Mouse (Mus musculus): ENCODE measurements at regions not wholly inside any gene's neighbourhood (a gene's known extent, or its start where the extent isn't known, plus 50 kb on each side); places are given as distances from the start of the nearest gene placed in this dataset.
"Not testable (repeated sequence)": the region's sequence is repeated elsewhere in the genome, so short reads cannot be mapped to it uniquely, and the experiment has no call there.

- DNase-seq (ENCODE audit: low read depth): no peak
Observed at GRCm38 (mm10) chr14:83861736-83862135, 581.6 kb upstream of the Pcdh17 start.

GRCm38 (mm10) chr14:83862653-83863052, 580.7 kb upstream of the Pcdh17 start:
- no peak for DNase-seq (ENCODE audit: low read depth)

GRCm38 (mm10) chr14:83886393-83886792, 557.0 kb upstream of the Pcdh17 start:
- no peak for DNase-seq (ENCODE audit: low read depth)

- not testable (repeated sequence) for DNase-seq (ENCODE audit: low read depth)
Observed at GRCm38 (mm10) chr14:83900711-83901110, 542.7 kb upstream of the Pcdh17 start.

GRCm38 (mm10) chr14:83943101-83943500, 500.3 kb upstream of the Pcdh17 start:
- DNase-seq (ENCODE audit: low read depth): no peak

- peak; percentile 60 for DNase-seq (ENCODE audit: low read depth)
Observed at GRCm38 (mm10) chr14:83944176-83944575, 499.2 kb upstream of the Pcdh17 start.

GRCm38 (mm10) chr14:83949696-83950095, 493.7 kb upstream of the Pcdh17 start:
- no peak for DNase-seq (ENCODE audit: low read depth)

GRCm38 (mm10) chr14:83959111-83959510, 484.3 kb upstream of the Pcdh17 start:
- no peak for DNase-seq (ENCODE audit: low read depth)

GRCm38 (mm10) chr14:83983566-83983965, 459.8 kb upstream of the Pcdh17 start:
- DNase-seq (ENCODE audit: low read depth): no peak

Measured in 416B (cell line).